Comparison of ENCODE assay signal across 14 mouse cellular contexts in genomic region chr12:26280719-26281480, GRCm38 (mm10).
A peak's percentile ranks its signal among the peaks of the same experiment; 100 is the strongest.
DNase-seq lines count a peak whose midpoint lies in the region; ATAC-seq and TF ChIP-seq lines count a peak whose summit lies in the region.
"Had no signal": no experiment of that assay in that cellular context is flagged by ENCODE, and none has a peak within 500 bp of the region (broad histone marks: within the 10 kb centered on the region; RNA-seq: fewer than 3 reads in every experiment).

No protein-coding gene starts in this region.

- no peaks in the 10 kb centered on the region for H3K36me3 ChIP-seq in liver, postnatal 0 days (replicated peaks; ENCODE audit: insufficient read depth, low read length)
- H3K36me3 ChIP-seq: heart, embryonic 13.5 days; limb, embryonic 15.5 days had no signal

- no peaks in the 10 kb centered on the region for H3K4me1 ChIP-seq in liver, postnatal 0 days (ENCODE audit: insufficient read depth)
- H3K4me1 ChIP-seq: heart, embryonic 13.5 days; megakaryocyte, embryonic 14.5 days had no signal

- peak; percentile 29 to 47; a peak in 2 of 4 replicates for ATAC-seq in hematopoietic stem cell, adult 5-6 weeks (replicated peaks in 1 of 2; ENCODE audit: insufficient read depth in 1 of 2, low FRiP score in 2 of 2, low TSS enrichment in 1 of 2, low read depth in 1 of 2, poor library complexity in 2 of 2, severe bottlenecking in 2 of 2)
- no peak for ATAC-seq in liver, postnatal 0 days
- ATAC-seq: inflammation-experienced regulatory T-cells, adult 6 months had no signal

- H3K27me3 ChIP-seq in liver, postnatal 0 days (ENCODE audit: insufficient read depth, low read length): no peaks in the 10 kb centered on the region
- H3K27me3 ChIP-seq: heart, embryonic 13.5 days; limb, embryonic 15.5 days had no signal

- intact Hi-C loops in heart, postnatal 36 days (cut with DNase I): no loop called here

- no peak for TF ChIP-seq CTCF in liver, postnatal 0 days (IDR thresholded peaks at IDR 0.05; ENCODE audit: low read depth)

- H3K9me3 ChIP-seq in liver, postnatal 0 days (ENCODE audit: low read length): no peaks in the 10 kb centered on the region
- H3K9me3 ChIP-seq: heart, embryonic 13.5 days; limb, embryonic 15.5 days; megakaryocyte, embryonic 14.5 days had no signal

- H3K9ac ChIP-seq in liver, postnatal 0 days (replicated peaks): no peak overlapping the region
- H3K9ac ChIP-seq: heart, embryonic 13.5 days; limb, embryonic 15.5 days had no signal

- 69% methylated on average over 3 of the region's 3 CpGs for WGBS in liver, postnatal 0 days (ENCODE audit: insufficient replicate concordance)

- TF ChIP-seq EP300 in liver, postnatal 0 days (IDR thresholded peaks at IDR 0.05; ENCODE audit: low read depth): no peak

- no peak overlapping the region for H3K4me2 ChIP-seq in liver, postnatal 0 days (ENCODE audit: low read depth, low read length)
- H3K4me2 ChIP-seq: heart, embryonic 13.5 days; limb, embryonic 15.5 days had no signal

- H3K27ac ChIP-seq in liver, postnatal 0 days (ENCODE audit: low read depth): no peak overlapping the region
- H3K27ac ChIP-seq: heart, embryonic 13.5 days; limb, embryonic 15.5 days had no signal

- H3K4me3 ChIP-seq in liver, postnatal 0 days (ENCODE audit: low read depth, low read length): no peak overlapping the region
- H3K4me3 ChIP-seq: heart, embryonic 13.5 days; limb, embryonic 15.5 days; megakaryocyte, embryonic 14.5 days had no signal

- peak; percentile 87 for DNase-seq in heart, adult 11 months
- DNase-seq in heart, postnatal 36 days: no peak
- DNase-seq in right cerebral cortex, postnatal 10 days (ENCODE audit: low spot score in 2 of 2): peak; percentile 32 to 37
- DNase-seq in right cerebral cortex, postnatal 36 days (ENCODE audit: low spot score in 2 of 2): no peak
- no peak for DNase-seq in layer of hippocampus, adult 9-10 months (ENCODE audit: low spot score)
- DNase-seq in liver, postnatal 0 days: no peak
- DNase-seq: cerebellum, adult 11-12 months; right cerebral cortex, adult 18-20 months; thymus, adult 2 months had no signal

Comparison
In these comparisons a context has a peak if more than half of its experiments do, and no peak if none do; other contexts are left out.
1. DNase-seq: peak in heart, adult 11 months (single experiment) and right cerebral cortex, postnatal 10 days (2 of 2); none in heart, postnatal 36 days (0 of 2), right cerebral cortex, postnatal 36 days (0 of 2), layer of hippocampus, adult 9-10 months (single experiment) and liver, postnatal 0 days (single experiment).